Mouse (Mus musculus) cerebellum, postnatal 4 days (tissue): Measurements from ENCODE around the gene Pramel7.
"Not testable (repeated sequence)": the region's sequence is repeated elsewhere in the genome, so short reads cannot be mapped to it uniquely, and the experiment has no call there.

Experiments
- DNase-seq, 2 experiments: peaks; one replicate each; pipeline ENCODE4 v3.0.0; 2022; ENCODE audit warnings: low spot score in 2 of 2, mixed read lengths in 1 of 2

Gene Pramel7

GRCm38 (mm10) chr2:87496993-87497392 lies at the start of gene Pramel7:
TSS of gene Pramel7 (minus strand) at chr2:87497093.
- not testable (repeated sequence) for DNase-seq

GRCm38 (mm10) chr2:87545442-87545841 lies 48.5 kb upstream of the Pramel7 start, which contains the start of gene Olfr1128:
TSS of gene Olfr1128 (minus strand) at chr2:87545542.
- no peak for DNase-seq

GRCm38 (mm10) chr2:87534826-87535225 lies 37.9 kb upstream of the Pramel7 start:
- DNase-seq = no peak

- DNase-seq = no peak
Measured at GRCm38 (mm10) chr2:87531496-87531895, 34.6 kb upstream of the Pramel7 start, which contains the start of gene Olfr153. TSS of gene Olfr153 (plus strand) at chr2:87531796.

GRCm38 (mm10) chr2:87525899-87526616 lies 29.2 kb upstream of the Pramel7 start:
- DNase-seq = not testable (repeated sequence)

DNA sequence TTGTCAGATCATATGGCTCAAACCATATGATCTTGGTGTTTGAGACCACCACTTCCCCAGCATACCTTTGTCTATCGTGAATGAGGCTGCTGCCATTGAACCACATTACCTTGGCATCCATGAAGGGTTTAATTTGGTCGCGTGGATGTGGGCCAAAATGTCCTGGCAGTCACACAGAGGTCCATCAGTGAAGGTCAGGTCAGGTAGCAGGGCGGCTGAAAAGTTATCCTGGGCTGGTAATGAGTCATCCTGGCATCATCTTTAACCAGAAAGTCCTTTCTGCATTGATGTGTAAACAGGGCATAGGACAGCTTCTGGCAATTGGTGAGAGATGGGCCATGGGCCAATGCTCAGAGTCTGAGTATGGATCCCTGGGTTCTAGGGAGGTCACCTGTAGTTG lies 23.8 kb upstream of the Pramel7 start:
- no peak for DNase-seq

GRCm38 (mm10) chr2:87516581-87516980 lies 19.7 kb upstream of the Pramel7 start:
- DNase-seq = no peak

GRCm38 (mm10) chr2:87515457-87516060 lies 18.7 kb upstream of the Pramel7 start:
- no peak for DNase-seq

DNA sequence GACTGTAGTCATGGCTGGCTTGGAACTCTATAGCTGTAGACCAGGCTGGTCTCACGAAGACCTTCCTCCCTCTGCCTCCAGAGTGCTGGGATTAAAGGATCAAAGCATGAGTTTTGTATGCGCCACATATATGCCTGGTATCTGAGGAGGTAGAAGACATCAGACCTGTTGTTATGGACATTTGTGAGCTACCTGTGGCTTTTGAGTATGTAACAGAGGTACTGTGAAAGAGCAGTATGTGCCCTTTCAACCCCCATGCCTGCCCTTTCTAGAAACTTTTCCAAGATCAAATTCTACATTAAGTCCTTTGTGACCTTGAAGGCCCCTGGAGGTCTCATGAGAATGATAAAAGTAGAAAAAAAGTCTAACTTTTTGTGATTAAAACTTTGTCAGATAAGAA lies 18.2 kb upstream of the Pramel7 start:
- no peak for DNase-seq

GRCm38 (mm10) chr2:87506265-87506664 lies 9.4 kb upstream of the Pramel7 start, which contains the start of gene Pramel6:
TSS of gene Pramel6 (plus strand) at chr2:87506565.
- DNase-seq = no peak

DNA sequence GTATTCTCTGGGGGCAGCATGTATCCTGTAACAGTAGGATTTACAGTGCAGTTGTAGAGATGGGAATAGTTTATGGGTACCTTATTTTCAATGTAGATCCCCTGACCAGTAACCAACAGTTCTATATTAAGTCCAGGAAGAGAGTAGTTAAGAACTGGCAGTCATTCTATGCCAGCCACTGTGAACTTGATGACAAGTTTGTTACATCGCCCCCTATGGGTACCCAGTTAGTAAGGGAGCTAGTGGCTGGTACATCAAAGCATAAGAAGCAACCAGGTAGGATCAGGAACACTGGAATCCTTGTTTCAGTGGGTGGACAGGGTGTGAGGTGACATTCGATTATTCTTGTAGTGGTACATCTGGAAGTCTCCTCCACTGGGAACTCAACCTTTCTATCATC lies 14.6 kb downstream of the Pramel7 start:
- no peak for DNase-seq

GRCm38 (mm10) chr2:87481158-87481557 lies 15.7 kb downstream of the Pramel7 start:
- DNase-seq = no peak

DNA sequence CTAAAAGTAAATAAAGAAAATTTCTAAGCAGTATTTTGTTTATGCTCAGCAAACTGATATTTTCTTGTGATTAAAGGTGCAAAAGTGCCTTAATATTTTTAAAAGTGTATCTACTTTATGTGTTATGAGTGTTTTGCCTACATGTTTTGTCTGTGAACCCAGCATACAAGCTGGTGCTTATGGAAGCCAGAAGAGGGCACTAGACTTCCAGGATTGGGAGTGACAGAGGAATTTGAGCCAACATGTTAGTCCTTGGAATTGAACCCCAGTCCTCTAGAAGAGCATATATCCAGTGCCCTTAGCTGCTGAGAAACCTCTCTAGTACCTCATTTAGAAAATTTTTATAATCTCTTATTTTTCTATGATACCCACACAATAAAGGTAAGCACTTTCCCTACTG lies 16.7 kb downstream of the Pramel7 start:
- DNase-seq = no peak

GRCm38 (mm10) chr2:87461769-87462168 lies 35.1 kb downstream of the Pramel7 start:
- no peak for DNase-seq

DNA sequence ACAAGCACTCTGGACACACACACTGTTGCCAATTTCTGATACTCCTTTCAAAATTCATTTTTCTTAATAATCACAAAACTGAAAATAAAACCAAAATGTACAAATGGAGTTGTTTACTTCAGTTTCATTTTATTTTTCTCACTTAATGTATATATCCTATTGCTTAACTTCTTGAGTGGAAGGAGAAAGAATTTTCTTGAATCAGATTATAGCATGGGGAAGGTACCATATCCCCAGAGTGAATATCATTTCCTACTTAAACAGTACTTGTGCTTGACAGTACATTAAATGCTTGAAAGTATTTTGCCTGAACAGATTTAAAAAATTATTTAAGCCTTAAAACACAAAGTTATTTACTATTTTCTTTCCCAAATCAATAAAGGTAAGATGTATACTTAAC lies 43.2 kb downstream of the Pramel7 start, which contains the start of gene Olfr1126:
TSS of gene Olfr1126 (plus strand) at position 301 of the 400 bp plus-strand sequence.
- no peak for DNase-seq
